Mouse (Mus musculus) spleen, adult 2 months (tissue): ENCODE measurements around the gene Tapbp.

Experiments
- CTCF ChIP-seq: fragments of 200-500 bp; IDR thresholded peaks from 2 replicates; pipeline ENCODE4 v1.5.1; 2011; ENCODE audit warnings: mild to moderate bottlenecking, inconsistent platforms; ENCODE audit not compliant: insufficient read depth, insufficient read length, insufficient replicate concordance; ENCODE audit errors: extremely low read depth
- POLR2A ChIP-seq: fragments of 200-500 bp; IDR thresholded peaks from 2 replicates; pipeline ENCODE4 v1.6.1; 2011; ENCODE audit warnings: low read depth, low read length, inconsistent platforms

DNA sequence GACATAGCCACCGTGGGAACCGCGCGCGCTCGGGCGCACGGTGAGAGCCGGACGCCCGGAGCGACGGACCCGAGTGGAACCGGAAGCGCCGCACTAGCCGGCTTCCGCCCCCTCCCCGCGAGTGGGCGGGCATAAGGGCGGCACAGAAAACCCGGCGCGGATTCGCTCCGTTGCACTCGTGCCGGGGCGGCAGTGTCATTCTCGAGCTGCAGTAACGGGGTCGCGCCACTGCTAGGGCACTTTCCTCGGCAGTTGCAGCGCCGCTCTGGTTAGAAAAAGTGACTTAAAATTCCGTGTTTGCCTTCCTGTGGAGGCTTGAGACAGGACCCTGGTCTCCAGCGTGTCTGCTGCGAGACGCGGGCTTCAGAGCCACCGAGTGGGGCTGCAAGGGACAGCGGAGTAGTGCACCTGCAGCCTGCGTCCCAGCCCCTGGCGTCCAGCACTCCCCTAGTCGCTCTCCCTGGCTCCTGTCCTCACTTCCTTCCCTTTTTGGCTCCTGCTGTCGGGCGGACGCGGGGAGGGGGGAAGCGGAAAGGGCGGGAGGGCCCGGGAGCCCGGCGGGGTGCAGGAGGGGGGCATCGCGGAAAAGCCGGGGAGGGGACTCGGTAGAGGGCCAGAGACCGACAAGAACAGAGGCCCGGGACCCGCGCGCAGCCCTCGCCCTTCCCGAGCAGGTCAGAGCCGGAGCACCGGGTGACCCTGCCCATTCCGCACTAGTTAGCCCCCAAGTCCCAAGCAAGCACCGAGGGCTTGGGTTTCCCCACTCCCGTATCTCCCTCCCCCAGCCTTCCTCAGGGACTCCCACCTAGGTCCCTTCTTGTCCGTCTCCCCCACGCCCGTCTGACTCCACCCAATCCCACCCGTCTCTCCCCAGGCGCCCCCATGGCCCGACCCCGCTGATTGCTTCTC is 13.9 kb downstream of the Tapbp start, which contains the start of gene Rgl2:
- TF ChIP-seq POLR2A (peak; percentile 24; the same call in 1 of the 2 replicates), CTCF (peak; percentile 11; the same call in 1 of the 2 replicates)
